ENCODE assay signal across 16 mouse cellular contexts in the genomic region with DNA sequence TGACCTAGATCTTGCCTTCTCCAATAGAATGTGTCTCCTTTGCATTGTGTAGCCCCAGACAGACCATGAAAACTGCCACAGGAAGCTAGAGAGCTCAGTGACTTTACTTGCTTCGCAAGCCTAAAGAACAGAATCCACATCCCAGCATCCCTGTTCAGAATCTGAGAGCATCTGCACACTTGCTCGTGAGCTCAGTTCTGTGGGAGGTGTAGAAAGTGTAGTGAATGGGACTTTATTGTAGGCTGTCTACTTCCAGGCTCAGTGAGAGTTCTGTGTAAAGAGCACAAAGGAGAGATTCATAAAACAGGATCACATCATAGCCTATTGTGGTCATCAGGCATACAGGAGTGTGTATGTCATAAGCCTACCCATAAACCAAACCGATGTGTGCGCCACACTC.
DNase-seq lines count a peak whose midpoint lies in the region.
"Had no signal": no experiment of that assay in that cellular context is flagged by ENCODE, and none has a peak within 500 bp of the region (broad histone marks: within the 10 kb centered on the region; RNA-seq: fewer than 3 reads in every experiment).

No protein-coding gene starts in this region.

- peak; percentile 24 to 48 for DNase-seq in frontal cortex, adult 2 months (ENCODE audit: extremely low spot score in 1 of 2, low spot score in 1 of 2)
- DNase-seq in frontal cortex, postnatal 14 days (ENCODE audit: low spot score in 2 of 2): no peak
- peak; percentile 11 to 41 for DNase-seq in right cerebral cortex, adult 2 months (ENCODE audit: low spot score in 2 of 2)
- no peak for DNase-seq in right cerebral cortex, postnatal 4 days
- peak; percentile 13 to 39 for DNase-seq in frontal cortex, postnatal 36 days (ENCODE audit: low spot score in 2 of 2)
- DNase-seq in layer of hippocampus, postnatal 25 days (ENCODE audit: extremely low spot score in 1 of 2, low spot score in 1 of 2): no peak
- DNase-seq: adrenal gland, postnatal 10 days; adrenal gland, postnatal 36 days; B cell, adult 2 months; cerebellum, adult 11 months; cerebellum, adult 2 months; cerebellum, adult 9-11 months; cerebellum, postnatal 25 days; forebrain, postnatal 0 days; gastrocnemius, postnatal 10 days; heart, adult 11 months had no signal

Comparison
In these comparisons a context has a peak if more than half of its experiments do, and no peak if none do; other contexts are left out.
1. DNase-seq: peak in frontal cortex, adult 2 months (2 of 2), right cerebral cortex, adult 2 months (2 of 2) and frontal cortex, postnatal 36 days (2 of 2); none in frontal cortex, postnatal 14 days (0 of 2), right cerebral cortex, postnatal 4 days (single experiment) and layer of hippocampus, postnatal 25 days (0 of 2).